Mouse (Mus musculus) brain, embryonic 14.5 days (tissue): Measurements from ENCODE around the gene Erbb2. TPM values are rescaled to one million over a fixed set of nuclear protein-coding genes. Genes with fewer than 3 reads are reported as not detected.
A peak's percentile ranks its signal among the peaks of the same experiment; 100 is the strongest.

Experiments
- DNase-seq: peaks from one replicate; pipeline ENCODE4 v3.0.0-alpha.2; 2011; ENCODE audit warnings: low read depth
- CTCF ChIP-seq: fragments of 200-500 bp; IDR thresholded peaks from 2 replicates; pipeline ENCODE4 v1.5.1; 2012; ENCODE audit warnings: inconsistent platforms, mild to moderate bottlenecking, moderate library complexity, borderline replicate concordance; ENCODE audit not compliant: insufficient read depth, insufficient read length; ENCODE audit errors: extremely low read depth
- POLR2A ChIP-seq: fragments of 200-500 bp; IDR thresholded peaks from 2 replicates; pipeline ENCODE4 v1.6.1; 2012; ENCODE audit warnings: mild to moderate bottlenecking, inconsistent platforms, borderline replicate concordance; ENCODE audit not compliant: poor library complexity, insufficient read depth, insufficient read length, severe bottlenecking; ENCODE audit errors: extremely low read depth
- polyA plus RNA-seq: library from polyadenylated mRNA; depleted of rRNA; stranded (reverse); fragments of >200 nt; gene quantifications from 2 replicates; pipeline ENCODE4 v1.2.3, GENCODE M21; 2012

The Erbb2 gene
- polyA plus RNA-seq, 1 experiment, result 10.4 TPM

DNA sequence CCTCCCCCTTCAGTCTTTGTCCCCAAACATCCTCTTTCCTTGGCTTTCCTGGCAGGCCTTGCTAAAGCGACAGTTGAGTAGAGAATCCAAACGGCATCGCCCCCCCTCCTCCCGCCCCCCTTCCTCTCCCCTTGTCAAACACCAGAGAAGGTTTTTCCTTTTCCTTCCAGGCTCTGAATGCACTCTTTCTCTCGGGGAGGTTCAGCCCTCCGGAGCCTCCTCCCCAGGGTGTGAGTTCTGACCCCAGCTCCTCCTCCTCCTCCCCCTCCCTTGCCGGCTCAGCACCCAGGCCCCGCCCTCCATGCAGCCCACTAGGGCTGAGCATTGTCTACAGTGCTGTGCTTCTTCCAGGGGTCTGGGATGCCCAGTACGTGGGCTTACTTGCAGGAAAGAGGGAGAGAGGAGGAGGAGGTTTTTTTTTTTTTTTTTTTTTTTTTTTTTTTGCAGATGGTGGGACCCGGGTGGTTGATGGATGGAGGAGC lies 2.9 kb upstream of the Erbb2 start:
- DNase-seq, result peak; percentile 73

DNA sequence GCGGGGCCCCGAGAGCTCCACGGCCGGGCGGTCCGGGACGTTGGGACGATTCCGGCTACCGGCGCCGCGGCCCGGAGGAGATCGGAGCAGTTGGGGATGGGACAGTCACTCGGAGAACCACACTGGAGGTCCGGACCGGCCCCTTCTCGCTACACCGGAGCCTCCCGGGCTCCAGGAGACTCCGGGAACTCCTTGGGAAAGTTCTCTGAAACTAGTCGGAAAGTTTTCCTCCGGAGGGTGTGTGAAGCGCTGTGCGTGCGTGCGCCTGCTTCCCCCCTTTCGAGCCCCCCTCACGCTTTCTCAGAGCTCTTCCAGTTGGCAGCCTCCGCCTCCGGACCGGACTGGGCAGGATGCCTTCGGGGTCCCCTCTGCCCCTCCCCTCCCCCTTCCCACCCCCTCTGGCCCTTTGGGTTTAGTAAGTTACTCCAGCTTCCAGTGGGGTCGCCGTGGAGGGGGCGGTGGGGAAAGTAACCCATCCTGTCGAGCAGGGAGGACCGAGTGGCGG lies 579 bp downstream of the Erbb2 start:
- TF ChIP-seq CTCF (no peak), POLR2A (no peak)
- DNase-seq, result peak; percentile 70

More for the DNA sequence above, 2.9 kb upstream of the Erbb2 start:
- TF ChIP-seq POLR2A, result no peak
- TF ChIP-seq CTCF, result no peak

DNA sequence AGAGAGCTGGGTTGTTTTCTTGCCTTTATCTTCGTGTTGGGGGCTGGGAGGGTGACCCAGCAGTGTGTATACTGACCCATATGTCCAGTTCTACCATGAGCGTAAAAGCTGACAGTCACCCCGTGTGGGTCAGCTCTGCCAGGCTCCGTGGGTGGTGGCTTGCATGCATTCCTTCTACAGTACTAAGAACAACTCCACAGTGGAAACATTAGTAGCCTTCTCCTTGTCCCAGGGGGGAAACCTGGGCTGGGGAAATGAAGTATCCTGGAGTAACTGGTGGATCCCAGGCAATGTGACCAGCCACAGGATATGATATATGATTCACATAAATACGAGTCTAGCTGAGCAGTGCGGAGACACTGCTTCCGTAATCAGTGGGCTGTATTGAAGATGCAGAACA lies 1.5 kb downstream of the Erbb2 start:
- TF ChIP-seq POLR2A, result no peak
- TF ChIP-seq CTCF, result no peak
- no peak for DNase-seq

DNA sequence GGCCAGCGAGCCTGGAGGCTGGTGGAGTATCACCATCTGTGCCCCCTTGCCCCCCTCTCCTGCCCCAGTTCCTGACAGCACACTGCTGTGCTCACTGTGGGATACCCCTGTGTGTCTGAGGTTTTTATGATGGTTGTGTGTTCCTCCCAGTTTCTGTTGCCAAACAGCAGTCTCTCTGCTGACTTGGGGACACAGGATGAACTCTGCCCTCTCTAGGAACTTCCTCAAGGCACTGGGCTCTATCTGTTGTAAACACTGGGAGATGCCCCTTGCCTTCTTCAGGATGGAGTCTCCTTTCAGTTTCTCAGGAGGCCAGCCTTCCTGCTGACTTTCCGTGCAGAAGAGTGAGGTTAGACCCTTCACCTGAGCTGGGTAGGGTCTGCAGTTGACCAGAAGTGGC lies 1.9 kb downstream of the Erbb2 start:
- TF ChIP-seq CTCF (no peak), POLR2A (no peak)
- no peak for DNase-seq

DNA sequence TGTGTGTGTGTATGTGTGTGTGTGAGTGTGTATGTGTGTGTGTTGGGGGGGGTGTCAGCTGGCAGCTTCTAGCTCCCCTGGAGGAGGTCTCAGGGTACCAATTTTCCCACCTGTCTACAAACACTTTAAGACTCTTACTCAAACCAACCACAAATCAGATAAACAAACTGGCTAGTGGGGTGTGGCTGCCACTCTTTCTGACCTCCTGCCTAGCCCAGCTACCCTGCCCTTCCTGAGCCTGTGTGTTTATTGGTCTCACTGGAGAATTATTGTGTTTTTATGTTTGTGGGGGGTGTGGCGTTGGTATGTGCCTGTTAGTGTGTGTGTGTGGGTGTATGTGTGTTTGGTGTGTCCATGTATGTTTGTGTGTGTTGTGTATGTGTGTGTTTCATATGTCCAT lies 4.8 kb downstream of the Erbb2 start:
- no peak for DNase-seq

DNA sequence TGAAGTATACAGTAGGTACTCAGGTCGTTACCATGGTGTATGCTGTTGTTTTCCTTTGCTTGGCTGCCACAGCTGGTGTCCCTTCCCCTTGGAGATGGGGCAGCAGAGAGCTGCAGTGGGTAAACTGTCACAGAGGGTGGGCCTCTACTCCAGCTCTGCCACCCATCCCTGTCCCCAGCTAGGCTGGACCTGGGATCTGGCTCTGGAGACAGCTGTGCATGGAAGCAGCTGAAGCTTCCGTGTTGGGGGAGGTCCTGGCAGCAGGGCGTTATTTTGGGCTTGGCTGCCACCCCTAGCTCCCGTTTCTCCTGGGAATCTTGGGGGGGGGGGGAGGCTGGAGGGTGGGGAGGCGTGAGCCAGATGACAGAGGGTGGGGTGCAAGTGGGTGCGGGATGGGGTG lies 6.0 kb downstream of the Erbb2 start:
- TF ChIP-seq CTCF (no peak), POLR2A (no peak)
- DNase-seq, result no peak

More for the DNA sequence above, 4.8 kb downstream of the Erbb2 start:
- no peak for TF ChIP-seq POLR2A

GRCm38 (mm10) chr11:98418939-98419547 lies 6.8 kb downstream of the Erbb2 start:
- TF ChIP-seq CTCF (no peak), POLR2A (no peak)
- no peak for DNase-seq

GRCm38 (mm10) chr11:98426592-98426991 lies 14.3 kb downstream of the Erbb2 start:
- no peak for DNase-seq
- TF ChIP-seq POLR2A, result no peak
- TF ChIP-seq CTCF, result no peak

DNA sequence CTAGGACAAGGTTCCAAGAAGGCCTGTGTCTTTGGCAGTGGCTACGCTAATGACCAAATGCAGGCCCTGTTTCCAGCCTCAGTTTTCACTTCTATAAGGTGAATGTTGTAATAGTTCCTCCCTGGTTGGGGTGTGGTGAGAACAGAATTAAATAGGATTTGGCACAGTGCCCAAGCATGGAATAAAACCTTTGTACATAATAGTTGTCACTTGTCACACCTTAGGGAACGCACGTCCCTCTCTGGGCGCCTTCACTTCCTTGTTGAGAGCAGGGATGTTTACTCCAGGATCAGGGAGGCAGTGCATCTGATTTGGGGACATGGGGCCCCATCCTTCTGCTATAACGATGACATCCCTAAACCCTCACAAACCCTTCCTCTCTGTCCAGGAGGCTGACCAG lies 16.2 kb downstream of the Erbb2 start:
- DNase-seq, result no peak
- TF ChIP-seq CTCF (no peak), POLR2A (no peak)

DNA sequence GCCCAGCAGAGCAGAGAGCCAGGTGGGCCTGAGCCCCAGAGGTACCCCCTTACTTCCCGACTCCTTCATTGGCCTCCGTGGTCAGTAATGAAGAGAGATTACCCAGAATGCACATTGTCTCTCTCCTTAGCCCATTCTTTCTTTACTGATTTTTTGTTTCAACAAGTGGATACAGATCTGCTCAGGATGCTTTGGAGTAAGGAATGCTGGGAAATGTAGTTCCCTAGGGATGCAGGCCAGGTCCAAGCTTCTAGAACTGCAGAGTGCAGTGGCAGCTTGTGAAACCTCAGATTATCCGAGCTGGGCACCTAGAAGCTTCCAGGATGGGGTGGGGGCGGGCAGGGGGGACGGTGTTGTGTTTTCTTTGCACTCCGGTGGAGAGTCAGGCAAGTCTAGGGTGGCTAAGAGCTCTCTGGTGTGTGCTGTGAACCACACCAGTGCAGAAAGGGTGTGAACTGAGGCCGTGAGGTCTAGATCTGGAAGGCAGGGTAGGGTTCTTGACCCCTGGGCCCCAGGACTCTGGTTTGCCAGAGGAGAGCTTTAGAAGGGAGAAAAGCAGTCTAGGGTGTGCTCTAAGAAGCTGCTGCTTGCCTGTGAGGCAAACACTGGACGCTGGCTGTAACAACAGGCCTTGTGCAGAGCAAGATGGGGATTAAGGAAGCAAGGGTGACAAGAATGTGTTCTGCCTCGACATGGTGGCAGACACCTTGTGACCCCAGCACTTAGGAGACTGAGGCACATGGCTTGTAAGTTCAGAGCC lies 19.7 kb downstream of the Erbb2 start:
- DNase-seq, result no peak
- TF ChIP-seq POLR2A (no peak), CTCF (no peak)

DNA sequence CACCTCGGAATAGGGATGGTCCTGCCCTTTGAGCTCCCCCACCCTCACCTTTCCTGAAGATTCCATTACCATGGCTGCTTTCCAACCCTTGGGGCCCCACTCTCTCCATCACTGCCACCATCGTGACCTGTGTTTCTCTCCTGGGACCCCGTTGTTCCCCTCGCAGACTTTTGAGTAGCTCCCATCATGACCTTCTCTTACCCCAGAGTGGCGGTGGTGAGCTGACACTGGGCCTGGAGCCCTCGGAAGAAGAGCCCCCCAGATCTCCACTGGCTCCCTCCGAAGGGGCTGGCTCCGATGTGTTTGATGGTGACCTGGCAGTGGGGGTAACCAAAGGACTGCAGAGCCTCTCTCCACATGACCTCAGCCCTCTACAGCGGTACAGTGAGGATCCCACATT lies 23.5 kb downstream of the Erbb2 start:
- no peak for DNase-seq
- TF ChIP-seq CTCF (no peak), POLR2A (no peak)

DNA sequence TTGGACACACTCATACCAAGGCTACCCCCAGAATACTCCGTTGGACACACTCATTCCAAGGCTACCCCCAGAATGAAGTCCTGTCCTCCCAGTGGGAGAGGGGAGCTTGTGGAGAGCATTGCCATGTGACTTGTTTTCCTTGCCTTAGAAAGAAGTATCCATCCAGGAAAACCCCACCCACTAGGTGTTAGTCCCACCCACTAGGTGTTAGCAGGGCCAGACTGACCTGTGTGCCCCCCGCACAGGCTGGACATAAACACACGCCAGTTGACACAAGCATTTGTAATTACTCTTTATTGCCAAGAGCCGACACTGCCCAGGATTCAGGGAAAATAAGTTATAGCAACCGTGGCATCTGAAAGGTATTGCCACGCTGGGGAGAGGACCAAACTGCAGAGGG lies 25.2 kb downstream of the Erbb2 start:
- DNase-seq, result no peak
- TF ChIP-seq CTCF, result no peak
- no peak for TF ChIP-seq POLR2A
